Mouse (Mus musculus): ENCODE data around the gene Qprt. TPM values are rescaled to one million over a fixed set of nuclear protein-coding genes. Genes with fewer than 3 reads are reported as not detected.

Gene Qprt
- polyA plus RNA-seq, 1 experiment from 2014 or later: 0.67 TPM

- H3K4me2 ChIP-seq (ENCODE audit: low read length): no peak overlapping the region
- H3K27me3 ChIP-seq (ENCODE audit: control insufficient read depth, insufficient read depth, low read length): no peaks in the 10 kb centered on the region
- no peak overlapping the region for H3K9ac ChIP-seq (replicated peaks; ENCODE audit: low read length)
- DNase-seq: no peak
- H3K27ac ChIP-seq (replicated peaks; ENCODE audit: low read depth, low read length): no peak overlapping the region
- H3K4me3 ChIP-seq (replicated peaks; ENCODE audit: low read depth, low read length): no peak overlapping the region
- H3K9me3 ChIP-seq (ENCODE audit: control insufficient read depth, low read length): no peaks in the 10 kb centered on the region
- H3K4me1 ChIP-seq (ENCODE audit: control insufficient read depth, insufficient read depth, low read length): no peaks in the 10 kb centered on the region
- H3K36me3 ChIP-seq (ENCODE audit: control insufficient read depth, insufficient read depth, low read length): no peaks in the 10 kb centered on the region
- ATAC-seq (ENCODE audit: low FRiP score, low TSS enrichment): no peak
- WGBS: 49% methylated on average over 2 of the region's 2 CpGs
Measured at GRCm38 (mm10) chr7:127146267-127146603, 24.2 kb upstream of the Qprt start.

GRCm38 (mm10) chr7:127145387-127146266 lies 23.6 kb upstream of the Qprt start:
- ATAC-seq (ENCODE audit: low FRiP score, low TSS enrichment): no peak
- Histone ChIP-seq H3K27me3 (ENCODE audit: control insufficient read depth, insufficient read depth, low read length) (no peaks in the 10 kb centered on the region), H3K9me3 (ENCODE audit: control insufficient read depth, low read length) (no peaks in the 10 kb centered on the region), H3K4me3 (replicated peaks; ENCODE audit: low read depth, low read length) (no peak overlapping the region), H3K4me1 (ENCODE audit: control insufficient read depth, insufficient read depth, low read length) (no peaks in the 10 kb centered on the region), H3K36me3 (ENCODE audit: control insufficient read depth, insufficient read depth, low read length) (no peaks in the 10 kb centered on the region), H3K27ac (replicated peaks; ENCODE audit: low read depth, low read length) (no peak overlapping the region), H3K4me2 (ENCODE audit: low read length) (no peak overlapping the region), H3K9ac (replicated peaks; ENCODE audit: low read length) (no peak overlapping the region)
- whole genome bisulfite sequencing: 44% methylated on average over 9 of the region's 9 CpGs
- no peak for DNase-seq

- no peaks in the 10 kb centered on the region for H3K9me3 ChIP-seq (ENCODE audit: control insufficient read depth, low read length)
- DNase-seq (no peak), ATAC-seq (ENCODE audit: low FRiP score, low TSS enrichment) (no peak)
- no peak overlapping the region for H3K27ac ChIP-seq (replicated peaks; ENCODE audit: low read depth, low read length)
- no peaks in the 10 kb centered on the region for H3K4me1 ChIP-seq (ENCODE audit: control insufficient read depth, insufficient read depth, low read length)
- WGBS: 90% methylated on average over 7 of the region's 7 CpGs
- H3K36me3 ChIP-seq (ENCODE audit: control insufficient read depth, insufficient read depth, low read length): no peaks in the 10 kb centered on the region
- no peak overlapping the region for H3K9ac ChIP-seq (replicated peaks; ENCODE audit: low read length)
- H3K27me3 ChIP-seq (ENCODE audit: control insufficient read depth, insufficient read depth, low read length): no peaks in the 10 kb centered on the region
- H3K4me3 ChIP-seq (replicated peaks; ENCODE audit: low read depth, low read length): no peak overlapping the region
- no peak overlapping the region for H3K4me2 ChIP-seq (ENCODE audit: low read length)
Measured at GRCm38 (mm10) chr7:127144412-127144811, 22.4 kb upstream of the Qprt start.

- DNase-seq (no peak), ATAC-seq (ENCODE audit: low FRiP score, low TSS enrichment) (no peak)
- H3K9me3 ChIP-seq (ENCODE audit: control insufficient read depth, low read length): no peaks in the 10 kb centered on the region
- 85% methylated on average over 4 of the region's 4 CpGs for WGBS
- no peaks in the 10 kb centered on the region for H3K27me3 ChIP-seq (ENCODE audit: control insufficient read depth, insufficient read depth, low read length)
- no peaks in the 10 kb centered on the region for H3K36me3 ChIP-seq (ENCODE audit: control insufficient read depth, insufficient read depth, low read length)
- H3K4me2 ChIP-seq (ENCODE audit: low read length): no peak overlapping the region
- H3K9ac ChIP-seq (replicated peaks; ENCODE audit: low read length): no peak overlapping the region
- H3K4me1 ChIP-seq (ENCODE audit: control insufficient read depth, insufficient read depth, low read length): no peaks in the 10 kb centered on the region
- no peak overlapping the region for H3K4me3 ChIP-seq (replicated peaks; ENCODE audit: low read depth, low read length)
- no peak overlapping the region for H3K27ac ChIP-seq (replicated peaks; ENCODE audit: low read depth, low read length)
Measured at GRCm38 (mm10) chr7:127142666-127143065, 20.6 kb upstream of the Qprt start.

- no peak for DNase-seq
- H3K4me1 ChIP-seq (ENCODE audit: control insufficient read depth, insufficient read depth, low read length): no peaks in the 10 kb centered on the region
- H3K27ac ChIP-seq (replicated peaks; ENCODE audit: low read depth, low read length): no peak overlapping the region
- no peak overlapping the region for H3K9ac ChIP-seq (replicated peaks; ENCODE audit: low read length)
- H3K9me3 ChIP-seq (ENCODE audit: control insufficient read depth, low read length): no peaks in the 10 kb centered on the region
- no peak overlapping the region for H3K4me3 ChIP-seq (replicated peaks; ENCODE audit: low read depth, low read length)
- WGBS: 74% methylated on average over 2 of the region's 2 CpGs
- ATAC-seq (ENCODE audit: low FRiP score, low TSS enrichment): no peak
- H3K36me3 ChIP-seq (ENCODE audit: control insufficient read depth, insufficient read depth, low read length): no peaks in the 10 kb centered on the region
- no peaks in the 10 kb centered on the region for H3K27me3 ChIP-seq (ENCODE audit: control insufficient read depth, insufficient read depth, low read length)
- no peak overlapping the region for H3K4me2 ChIP-seq (ENCODE audit: low read length)
Measured at GRCm38 (mm10) chr7:127142214-127142613, 20.2 kb upstream of the Qprt start.

GRCm38 (mm10) chr7:127140623-127141404 lies 18.8 kb upstream of the Qprt start:
- ATAC-seq (ENCODE audit: low FRiP score, low TSS enrichment): no peak
- no peak for DNase-seq
- Histone ChIP-seq H3K9me3 (ENCODE audit: control insufficient read depth, low read length) (no peaks in the 10 kb centered on the region), H3K36me3 (ENCODE audit: control insufficient read depth, insufficient read depth, low read length) (no peaks in the 10 kb centered on the region), H3K4me2 (ENCODE audit: low read length) (no peak overlapping the region), H3K27me3 (ENCODE audit: control insufficient read depth, insufficient read depth, low read length) (no peaks in the 10 kb centered on the region), H3K27ac (replicated peaks; ENCODE audit: low read depth, low read length) (no peak overlapping the region), H3K4me1 (ENCODE audit: control insufficient read depth, insufficient read depth, low read length) (no peaks in the 10 kb centered on the region), H3K9ac (replicated peaks; ENCODE audit: low read length) (no peak overlapping the region), H3K4me3 (replicated peaks; ENCODE audit: low read depth, low read length) (no peak overlapping the region)
- 66% methylated on average over 7 of the region's 7 CpGs for WGBS

- H3K4me3 ChIP-seq (replicated peaks; ENCODE audit: low read depth, low read length): no peak overlapping the region
- WGBS: 62% methylated on average over 5 of the region's 5 CpGs
- H3K27ac ChIP-seq (replicated peaks; ENCODE audit: low read depth, low read length): no peak overlapping the region
- H3K9me3 ChIP-seq (ENCODE audit: control insufficient read depth, low read length): no peaks in the 10 kb centered on the region
- no peaks in the 10 kb centered on the region for H3K4me1 ChIP-seq (ENCODE audit: control insufficient read depth, insufficient read depth, low read length)
- H3K4me2 ChIP-seq (ENCODE audit: low read length): no peak overlapping the region
- no peak for DNase-seq
- no peaks in the 10 kb centered on the region for H3K27me3 ChIP-seq (ENCODE audit: control insufficient read depth, insufficient read depth, low read length)
- no peak overlapping the region for H3K9ac ChIP-seq (replicated peaks; ENCODE audit: low read length)
- H3K36me3 ChIP-seq (ENCODE audit: control insufficient read depth, insufficient read depth, low read length): no peaks in the 10 kb centered on the region
- ATAC-seq (ENCODE audit: low FRiP score, low TSS enrichment): no peak
Measured at GRCm38 (mm10) chr7:127139562-127139961, 17.5 kb upstream of the Qprt start.

GRCm38 (mm10) chr7:127139100-127139499 lies 17.1 kb upstream of the Qprt start:
- Histone ChIP-seq H3K36me3 (ENCODE audit: control insufficient read depth, insufficient read depth, low read length) (no peaks in the 10 kb centered on the region), H3K4me3 (replicated peaks; ENCODE audit: low read depth, low read length) (no peak overlapping the region), H3K4me1 (ENCODE audit: control insufficient read depth, insufficient read depth, low read length) (no peaks in the 10 kb centered on the region), H3K27me3 (ENCODE audit: control insufficient read depth, insufficient read depth, low read length) (no peaks in the 10 kb centered on the region), H3K9me3 (ENCODE audit: control insufficient read depth, low read length) (no peaks in the 10 kb centered on the region), H3K27ac (replicated peaks; ENCODE audit: low read depth, low read length) (no peak overlapping the region), H3K4me2 (ENCODE audit: low read length) (no peak overlapping the region), H3K9ac (replicated peaks; ENCODE audit: low read length) (no peak overlapping the region)
- DNase-seq (no peak), ATAC-seq (ENCODE audit: low FRiP score, low TSS enrichment) (no peak)
- 93% methylated on average over 7 of the region's 7 CpGs for whole genome bisulfite sequencing

Data from midbrain, embryonic 14.5 days (tissue).